Mouse (Mus musculus): ENCODE results near the gene Olfr631. TPM values are rescaled to one million over a fixed set of nuclear protein-coding genes. Genes with fewer than 3 reads are reported as not detected.

Olfr631 gene
- polyA plus RNA-seq, 1 experiment from 2014 or later: not detected

Other genes with a start within 250 kb of the Olfr631 start
- gene Olfr625-ps1, start 246.1 kb upstream of the Olfr631 start, polyA plus RNA-seq (2015; fragmentation: Nextera tagmentation; extraction: Ambion mirVana): not detected in 2 replicates
- not detected in 2 replicates for gene Olfr243, start 214.2 kb upstream of the Olfr631 start, polyA plus RNA-seq (2015; fragmentation: Nextera tagmentation; extraction: Ambion mirVana)
- gene Olfr628, start 198.5 kb upstream of the Olfr631 start, polyA plus RNA-seq (2015; fragmentation: Nextera tagmentation; extraction: Ambion mirVana): not detected in 2 replicates
- gene Olfr629, start 183.9 kb upstream of the Olfr631 start, polyA plus RNA-seq (2015; fragmentation: Nextera tagmentation; extraction: Ambion mirVana): not detected in 2 replicates
- gene Olfr630, start 171.5 kb upstream of the Olfr631 start, polyA plus RNA-seq (2015; fragmentation: Nextera tagmentation; extraction: Ambion mirVana): not detected in 2 replicates
- not detected in 2 replicates for gene Olfr69, start 157.2 kb upstream of the Olfr631 start, polyA plus RNA-seq (2015; fragmentation: Nextera tagmentation; extraction: Ambion mirVana)
- not detected in 2 replicates for gene Olfr68, start 149.1 kb upstream of the Olfr631 start, polyA plus RNA-seq (2015; fragmentation: Nextera tagmentation; extraction: Ambion mirVana)
- not detected in 2 replicates for gene Olfr67, start 137.0 kb upstream of the Olfr631 start, polyA plus RNA-seq (2015; fragmentation: Nextera tagmentation; extraction: Ambion mirVana)
- 996 and 1,160 TPM in 2 replicates for gene Hbb-bt, start 114.8 kb upstream of the Olfr631 start, polyA plus RNA-seq (2015; fragmentation: Nextera tagmentation; extraction: Ambion mirVana)
- gene Hbb-bs, start 100.7 kb upstream of the Olfr631 start, polyA plus RNA-seq (2015; fragmentation: Nextera tagmentation; extraction: Ambion mirVana): 2,000 and 2,305 TPM in 2 replicates
- not detected in 2 replicates for gene Hbb-bh2, start 88.3 kb upstream of the Olfr631 start, polyA plus RNA-seq (2015; fragmentation: Nextera tagmentation; extraction: Ambion mirVana)
- gene Hbb-bh1, start 85.7 kb upstream of the Olfr631 start, polyA plus RNA-seq (2015; fragmentation: Nextera tagmentation; extraction: Ambion mirVana): 43.8 and 70.4 TPM in 2 replicates
- gene Hbb-y, start 75.6 kb upstream of the Olfr631 start, polyA plus RNA-seq (2015; fragmentation: Nextera tagmentation; extraction: Ambion mirVana): 4,283 and 4,441 TPM in 2 replicates
- gene Olfr66, start 42.6 kb upstream of the Olfr631 start, polyA plus RNA-seq (2015; fragmentation: Nextera tagmentation; extraction: Ambion mirVana): not detected in 2 replicates
- gene Olfr64, start 34.3 kb upstream of the Olfr631 start, polyA plus RNA-seq (2015; fragmentation: Nextera tagmentation; extraction: Ambion mirVana): not detected in 2 replicates
- gene Olfr65, start 25.3 kb upstream of the Olfr631 start, polyA plus RNA-seq (2015; fragmentation: Nextera tagmentation; extraction: Ambion mirVana): not detected in 2 replicates
- not detected in 2 replicates for gene Olfr632, start 5.5 kb downstream of the Olfr631 start, polyA plus RNA-seq (2015; fragmentation: Nextera tagmentation; extraction: Ambion mirVana)
- gene Olfr633, start 15.6 kb downstream of the Olfr631 start, polyA plus RNA-seq (2015; fragmentation: Nextera tagmentation; extraction: Ambion mirVana): not detected in 2 replicates
- not detected in 2 replicates for gene Olfr635, start 42.3 kb downstream of the Olfr631 start, polyA plus RNA-seq (2015; fragmentation: Nextera tagmentation; extraction: Ambion mirVana)
- gene Olfr638, start 69.9 kb downstream of the Olfr631 start, polyA plus RNA-seq (2015; fragmentation: Nextera tagmentation; extraction: Ambion mirVana): not detected in 2 replicates
- 0.05 TPM in 1 of 2 replicates, not detected in the other for gene Olfr639, start 88.5 kb downstream of the Olfr631 start, polyA plus RNA-seq (2015; fragmentation: Nextera tagmentation; extraction: Ambion mirVana)
- gene Olfr640, start 96.7 kb downstream of the Olfr631 start, polyA plus RNA-seq (2015; fragmentation: Nextera tagmentation; extraction: Ambion mirVana): not detected in 2 replicates
- gene Olfr641, start 106.6 kb downstream of the Olfr631 start, polyA plus RNA-seq (2015; fragmentation: Nextera tagmentation; extraction: Ambion mirVana): not detected in 2 replicates
- not detected in 2 replicates for gene Olfr642, start 123.8 kb downstream of the Olfr631 start, polyA plus RNA-seq (2015; fragmentation: Nextera tagmentation; extraction: Ambion mirVana)
- not detected in 2 replicates for gene 4930516K23Rik, start 132.6 kb downstream of the Olfr631 start, polyA plus RNA-seq (2015; fragmentation: Nextera tagmentation; extraction: Ambion mirVana)
- gene Olfr644, start 143.0 kb downstream of the Olfr631 start, polyA plus RNA-seq (2015; fragmentation: Nextera tagmentation; extraction: Ambion mirVana): not detected in 2 replicates
- not detected in 2 replicates for gene Olfr645, start 156.6 kb downstream of the Olfr631 start, polyA plus RNA-seq (2015; fragmentation: Nextera tagmentation; extraction: Ambion mirVana)
- gene Olfr646, start 176.0 kb downstream of the Olfr631 start, polyA plus RNA-seq (2015; fragmentation: Nextera tagmentation; extraction: Ambion mirVana): not detected in 2 replicates
- not detected in 2 replicates for gene Ubqln5, start 201.0 kb downstream of the Olfr631 start, polyA plus RNA-seq (2015; fragmentation: Nextera tagmentation; extraction: Ambion mirVana)
- not detected in 2 replicates for gene Olfr643, start 208.6 kb downstream of the Olfr631 start, polyA plus RNA-seq (2015; fragmentation: Nextera tagmentation; extraction: Ambion mirVana)
- gene Ubqln3, start 214.5 kb downstream of the Olfr631 start, polyA plus RNA-seq (2015; fragmentation: Nextera tagmentation; extraction: Ambion mirVana): not detected in 2 replicates
- not detected in 2 replicates for gene Ubqlnl, start 221.7 kb downstream of the Olfr631 start, polyA plus RNA-seq (2015; fragmentation: Nextera tagmentation; extraction: Ambion mirVana)
- gene Olfm5, start 236.0 kb downstream of the Olfr631 start, polyA plus RNA-seq (2015; fragmentation: Nextera tagmentation; extraction: Ambion mirVana): not detected in 2 replicates

All from hindbrain, embryonic 13.5 days (tissue).